Mouse (Mus musculus) G1E (cell line): ENCODE results near the gene Lman2l. TPM values are rescaled to one million over a fixed set of nuclear protein-coding genes. Genes with fewer than 3 reads are reported as not detected.

Experiments used
- ATAC-seq: 2 replicates; pipeline ENCODE4 v1.8.0; 2016; ENCODE audit warnings: mild to moderate bottlenecking; ENCODE audit not compliant: insufficient number of reproducible peaks, poor library complexity, low FRiP score, severe bottlenecking; ENCODE audit errors: extremely low read depth
- DNase-seq: peaks from one replicate; pipeline ENCODE4 v3.0.0; 2012; ENCODE audit warnings: low spot score
- H3K27me3 ChIP-seq: 2 replicates; pipeline ENCODE4 v1.6.1; 2012; ENCODE audit warnings: mild to moderate bottlenecking, low read length, inconsistent platforms; ENCODE audit not compliant: insufficient read depth
- H3K36me3 ChIP-seq: replicated peaks from 2 replicates; pipeline ENCODE3; 2012; ENCODE audit warnings: mild to moderate bottlenecking, inconsistent platforms
- H3K4me1 ChIP-seq: 2 replicates; pipeline ENCODE4 v1.6.1; 2012; ENCODE audit warnings: low read depth, low read length, inconsistent platforms, mixed read lengths; ENCODE audit not compliant: insufficient read depth
- H3K4me3 ChIP-seq: 2 replicates; pipeline ENCODE4 v1.5.1; 2012; ENCODE audit warnings: low read depth, mild to moderate bottlenecking, inconsistent platforms, low read length, moderate library complexity, mixed read lengths
- H3K9me3 ChIP-seq: replicated peaks from 2 replicates; pipeline ENCODE4 v1.6.1; 2012; ENCODE audit warnings: inconsistent platforms
- CTCF ChIP-seq: IDR thresholded peaks from 2 replicates; pipeline ENCODE4 v1.5.1; 2012; ENCODE audit warnings: low read depth, low read length, inconsistent platforms, mixed read lengths
- GATA1 ChIP-seq: IDR thresholded peaks from 2 replicates; pipeline ENCODE4 v1.6.1; 2012; ENCODE audit warnings: borderline replicate concordance, low read length, inconsistent platforms, mixed read lengths
- GATA2 ChIP-seq: IDR thresholded peaks from 2 replicates; pipeline ENCODE4 v1.6.1; 2012; ENCODE audit warnings: low read depth, low read length, inconsistent platforms, borderline replicate concordance
- POLR2AphosphoS5 ChIP-seq: IDR thresholded peaks from 2 replicates; pipeline ENCODE4 v1.6.1; 2012; ENCODE audit warnings: low read depth, low read length, inconsistent platforms; ENCODE audit not compliant: insufficient replicate concordance
- TAL1 ChIP-seq: conservative IDR thresholded peaks from 2 replicates; pipeline ENCODE4 v1.6.1; 2012; ENCODE audit warnings: low read depth, low read length, inconsistent platforms, mixed read lengths
- polyA plus RNA-seq: library from polyadenylated mRNA; stranded (reverse); fragments of >175 nt; gene quantifications from 2 replicates; pipeline ENCODE4 v1.2.3, GENCODE M21; 2012
- total RNA-seq, 2 experiments: library from RNA; stranded (forward) in 1 of 2; stranded (reverse) in 1 of 2; fragments of 200-1000 nt in 1 of 2; fragments of >200 nt in 1 of 2; fragmentation: Nextera tagmentation in 1 of 2; gene quantifications; 2 replicates each; pipeline ENCODE4 v1.2.3; 2014 to 2017

Gene Lman2l
- total and polyA plus RNA-seq, 3 experiments: 6.5 to 50.6 (median 13.3) TPM

- Histone ChIP-seq H3K9me3 (no peaks in the 10 kb centered on the region), H3K27me3 (peaks cover 10% of the 10 kb centered on the region; the same call in 1 of the 2 replicates), H3K4me1 (peaks cover 66% of the 10 kb centered on the region), H3K36me3 (peaks cover 11% of the 10 kb centered on the region), H3K4me3 (no peak overlapping the region; the same call in 1 of the 2 replicates)
- no peak for TF ChIP-seq GATA2
- ATAC-seq: no peak
- no peak for DNase-seq
Observed at GRCm38 (mm10) chr1:36473211-36473780, 28.2 kb upstream of the Lman2l start.

DNA sequence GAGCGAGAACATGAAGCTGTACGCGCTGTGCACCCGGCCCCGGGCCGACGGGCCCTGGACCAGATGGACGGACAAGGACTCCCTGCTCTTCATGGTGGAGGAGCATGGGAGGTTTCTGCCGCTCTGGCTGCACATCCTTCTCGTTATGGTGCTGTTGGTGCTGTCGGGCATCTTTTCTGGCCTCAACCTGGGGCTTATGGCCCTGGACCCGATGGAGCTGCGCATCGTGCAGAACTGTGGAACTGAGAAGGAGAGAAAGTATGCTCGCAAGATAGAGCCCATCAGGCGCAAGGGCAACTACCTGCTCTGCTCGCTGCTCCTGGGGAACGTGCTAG lies 27.0 kb upstream of the Lman2l start:
- H3K9me3 ChIP-seq: no peaks in the 10 kb centered on the region
- peaks cover 10% of the 10 kb centered on the region for H3K27me3 ChIP-seq
- ATAC-seq (no peak), DNase-seq (peak; percentile 26)
- TF ChIP-seq GATA2 (no peak), POLR2AphosphoS5 (no peak), GATA1 (no peak), TAL1 (no peak), CTCF (no peak)
- peak overlapping the region; percentile 75 for H3K4me3 ChIP-seq
- peaks cover 64% of the 10 kb centered on the region for H3K4me1 ChIP-seq
- H3K36me3 ChIP-seq: peaks cover 5% of the 10 kb centered on the region

GRCm38 (mm10) chr1:36471181-36472105 lies 26.4 kb upstream of the Lman2l start, which contains the start of gene Cnnm4:
Cnnm4 (plus strand) TSS chr1:36471620.
- TF ChIP-seq GATA2 (no peak), GATA1 (no peak), CTCF (peak; percentile 26; the same call in 1 of the 2 replicates), POLR2AphosphoS5 (no peak), TAL1 (no peak)
- peaks cover 13% of the 10 kb centered on the region for H3K27me3 ChIP-seq
- DNase-seq (peak; percentile 97), ATAC-seq (peak; percentile 77)
- H3K4me3 ChIP-seq: peak within 1 kb of the TSS; percentile 75
- H3K4me1 ChIP-seq: peaks cover 63% of the 10 kb centered on the region
- H3K9me3 ChIP-seq: no peaks in the 10 kb centered on the region
- peaks cover 5% of the 10 kb centered on the region for H3K36me3 ChIP-seq

DNA sequence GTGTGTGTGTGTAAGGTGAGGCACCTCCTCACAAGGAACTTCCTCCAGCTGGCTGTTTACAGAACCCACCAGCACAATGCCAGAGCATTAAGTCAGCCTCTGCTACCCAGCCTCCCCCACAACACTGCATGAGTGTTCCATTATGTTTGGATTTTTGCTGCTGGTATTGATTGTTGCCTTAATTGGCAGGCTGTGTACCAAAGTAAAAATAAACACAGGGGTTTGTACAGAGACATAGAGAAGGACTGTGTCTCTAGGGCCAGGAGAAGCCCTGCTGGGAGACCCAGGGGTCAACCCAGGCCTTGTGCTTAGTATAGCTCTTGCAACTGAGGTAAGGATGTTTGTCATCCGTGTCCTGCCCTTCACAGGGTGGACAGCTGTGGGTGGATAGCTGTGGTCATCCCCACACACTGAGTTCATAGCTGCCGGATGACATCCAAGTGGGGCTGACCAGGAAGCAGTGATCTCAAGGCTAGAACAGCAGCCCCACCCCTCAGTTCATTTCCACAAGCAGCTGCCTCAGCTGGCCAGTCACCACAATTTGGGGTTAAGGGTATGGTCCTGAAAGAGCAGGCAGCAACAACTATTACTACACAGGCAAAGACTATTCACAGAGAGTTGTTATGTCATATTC lies 24.9 kb upstream of the Lman2l start:
- ATAC-seq: no peak
- H3K4me3 ChIP-seq: no peak overlapping the region; the same call in 1 of the 2 replicates
- H3K27me3 ChIP-seq: peaks cover 26% of the 10 kb centered on the region
- H3K36me3 ChIP-seq: peaks cover 2% of the 10 kb centered on the region
- no peak for TF ChIP-seq CTCF
- no peak for TF ChIP-seq POLR2AphosphoS5
- no peak for TF ChIP-seq GATA2
- no peak for TF ChIP-seq GATA1
- TF ChIP-seq TAL1: no peak
- H3K9me3 ChIP-seq: no peaks in the 10 kb centered on the region
- peaks cover 51% of the 10 kb centered on the region for H3K4me1 ChIP-seq
- DNase-seq: no peak

DNA sequence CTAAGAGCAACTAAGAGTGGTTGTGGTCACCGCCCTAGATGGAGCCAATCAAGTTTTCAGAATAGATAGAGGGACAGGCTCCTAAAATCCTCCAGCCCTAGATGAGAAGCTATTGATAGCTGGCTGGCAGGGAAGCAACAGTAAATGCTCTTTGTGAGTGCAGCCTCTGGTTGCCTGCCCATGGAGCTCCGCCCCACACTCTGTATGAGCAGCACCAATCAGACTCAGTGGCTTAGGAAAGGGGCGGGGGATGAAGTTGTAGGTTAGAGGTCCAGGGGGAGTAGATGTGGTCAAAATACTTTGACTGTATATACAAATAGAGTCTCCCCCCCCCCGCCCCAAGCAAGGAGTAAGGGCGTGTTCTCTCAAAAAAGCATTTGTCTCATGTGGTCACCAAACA lies 22.4 kb upstream of the Lman2l start:
- no peak overlapping the region for H3K4me3 ChIP-seq
- H3K36me3 ChIP-seq: no peaks in the 10 kb centered on the region
- ATAC-seq (no peak), DNase-seq (no peak)
- no peaks in the 10 kb centered on the region for H3K9me3 ChIP-seq
- peaks cover 41% of the 10 kb centered on the region for H3K27me3 ChIP-seq
- no peak for TF ChIP-seq GATA2
- H3K4me1 ChIP-seq: peaks cover 26% of the 10 kb centered on the region

GRCm38 (mm10) chr1:36465641-36466160 lies 20.6 kb upstream of the Lman2l start:
- Histone ChIP-seq H3K36me3 (no peaks in the 10 kb centered on the region), H3K27me3 (peaks cover 44% of the 10 kb centered on the region), H3K9me3 (no peaks in the 10 kb centered on the region), H3K4me3 (no peak overlapping the region), H3K4me1 (peaks cover 17% of the 10 kb centered on the region)
- no peak for TF ChIP-seq GATA2
- TF ChIP-seq GATA1: no peak
- TF ChIP-seq CTCF: no peak
- TF ChIP-seq POLR2AphosphoS5: no peak
- no peak for DNase-seq
- no peak for ATAC-seq
